Mouse (Mus musculus): ENCODE measurements around the gene Egf. TPM values are rescaled to one million over a fixed set of nuclear protein-coding genes. Genes with fewer than 3 reads are reported as not detected.
A peak's percentile ranks its signal among the peaks of the same experiment; 100 is the strongest.

Gene Egf
- polyA plus RNA-seq, 2 experiments = 1.9 to 3.7 TPM

- Histone ChIP-seq H3K4me3 (replicated peaks; ENCODE audit: low read length) (no peak overlapping the region), H3K27ac (replicated peaks; ENCODE audit: low read depth, low read length) (no peak overlapping the region), H3K4me2 (replicated peaks; ENCODE audit: low read depth, low read length, severe bottlenecking) (no peak overlapping the region), H3K9ac (ENCODE audit: low read depth, low read length, severe bottlenecking) (no peak overlapping the region), H3K4me1 (ENCODE audit: control insufficient read depth, insufficient read depth, low read length) (no peaks in the 10 kb centered on the region), H3K27me3 (ENCODE audit: control insufficient read depth, insufficient read depth, low read length) (no peaks in the 10 kb centered on the region), H3K9me3 (ENCODE audit: control insufficient read depth, low read length) (no peaks in the 10 kb centered on the region), H3K36me3 (ENCODE audit: control insufficient read depth, insufficient read depth, low read length) (no peaks in the 10 kb centered on the region)
- ATAC-seq (ENCODE audit: low FRiP score, low read depth) = no peak
- no peak for TF ChIP-seq POLR2A (IDR thresholded peaks at IDR 0.05; ENCODE audit: borderline replicate concordance, extremely low read depth, insufficient read depth, insufficient read length)
- DNase-seq (ENCODE audit: low spot score) = no peak
- WGBS = 82% methylated on average over 6 of the region's 6 CpGs
Measured at GRCm38 (mm10) chr3:129731636-129732035, 23.5 kb downstream of the Egf start.

GRCm38 (mm10) chr3:129730426-129730825, 24.7 kb downstream of the Egf start:
- Histone ChIP-seq H3K9ac (ENCODE audit: low read depth, low read length, severe bottlenecking) (no peak overlapping the region), H3K9me3 (ENCODE audit: control insufficient read depth, low read length) (no peaks in the 10 kb centered on the region), H3K4me2 (replicated peaks; ENCODE audit: low read depth, low read length, severe bottlenecking) (no peak overlapping the region), H3K27me3 (ENCODE audit: control insufficient read depth, insufficient read depth, low read length) (no peaks in the 10 kb centered on the region), H3K4me3 (replicated peaks; ENCODE audit: low read length) (no peak overlapping the region), H3K4me1 (ENCODE audit: control insufficient read depth, insufficient read depth, low read length) (no peaks in the 10 kb centered on the region), H3K27ac (replicated peaks; ENCODE audit: low read depth, low read length) (no peak overlapping the region), H3K36me3 (ENCODE audit: control insufficient read depth, insufficient read depth, low read length) (no peaks in the 10 kb centered on the region)
- ATAC-seq (ENCODE audit: low FRiP score, low read depth) = no peak
- DNase-seq (ENCODE audit: low spot score) = no peak
- WGBS = 22% methylated on average over 8 of the region's 8 CpGs
- no peak for TF ChIP-seq POLR2A (IDR thresholded peaks at IDR 0.05; ENCODE audit: borderline replicate concordance, extremely low read depth, insufficient read depth, insufficient read length)

- Histone ChIP-seq H3K36me3 (ENCODE audit: control insufficient read depth, insufficient read depth, low read length) (no peaks in the 10 kb centered on the region), H3K9me3 (ENCODE audit: control insufficient read depth, low read length) (no peaks in the 10 kb centered on the region), H3K4me3 (replicated peaks; ENCODE audit: low read length) (no peak overlapping the region), H3K4me1 (ENCODE audit: control insufficient read depth, insufficient read depth, low read length) (no peaks in the 10 kb centered on the region), H3K27ac (replicated peaks; ENCODE audit: low read depth, low read length) (no peak overlapping the region), H3K4me2 (replicated peaks; ENCODE audit: low read depth, low read length, severe bottlenecking) (no peak overlapping the region), H3K27me3 (ENCODE audit: control insufficient read depth, insufficient read depth, low read length) (no peaks in the 10 kb centered on the region), H3K9ac (ENCODE audit: low read depth, low read length, severe bottlenecking) (no peak overlapping the region)
- ATAC-seq (ENCODE audit: low FRiP score, low read depth) (no peak), DNase-seq (ENCODE audit: low spot score) (no peak)
- 72% methylated on average over 5 of the region's 5 CpGs for WGBS
- TF ChIP-seq POLR2A (IDR thresholded peaks at IDR 0.05; ENCODE audit: borderline replicate concordance, extremely low read depth, insufficient read depth, insufficient read length) = no peak
Measured at GRCm38 (mm10) chr3:129729916-129730315, 25.2 kb downstream of the Egf start.

- Histone ChIP-seq H3K4me3 (replicated peaks; ENCODE audit: low read length) (peak overlapping the region; percentile 56), H3K36me3 (ENCODE audit: control insufficient read depth, insufficient read depth, low read length) (no peaks in the 10 kb centered on the region), H3K9me3 (ENCODE audit: control insufficient read depth, low read length) (no peaks in the 10 kb centered on the region), H3K9ac (ENCODE audit: low read depth, low read length, severe bottlenecking) (no peak overlapping the region), H3K27me3 (ENCODE audit: control insufficient read depth, insufficient read depth, low read length) (no peaks in the 10 kb centered on the region), H3K27ac (replicated peaks; ENCODE audit: low read depth, low read length) (no peak overlapping the region), H3K4me1 (ENCODE audit: control insufficient read depth, insufficient read depth, low read length) (peaks cover 3% of the 10 kb centered on the region), H3K4me2 (replicated peaks; ENCODE audit: low read depth, low read length, severe bottlenecking) (peak overlapping the region; percentile 43)
- DNase-seq (ENCODE audit: low spot score) = no peak
- 54% methylated on average over 5 of the region's 5 CpGs for WGBS
- peak; percentile 7; the same call in 1 of the 2 replicates for ATAC-seq (ENCODE audit: low FRiP score, low read depth)
- TF ChIP-seq POLR2A (IDR thresholded peaks at IDR 0.05; ENCODE audit: borderline replicate concordance, extremely low read depth, insufficient read depth, insufficient read length) = no peak
Measured at GRCm38 (mm10) chr3:129725592-129725991, 29.5 kb downstream of the Egf start.

DNA sequence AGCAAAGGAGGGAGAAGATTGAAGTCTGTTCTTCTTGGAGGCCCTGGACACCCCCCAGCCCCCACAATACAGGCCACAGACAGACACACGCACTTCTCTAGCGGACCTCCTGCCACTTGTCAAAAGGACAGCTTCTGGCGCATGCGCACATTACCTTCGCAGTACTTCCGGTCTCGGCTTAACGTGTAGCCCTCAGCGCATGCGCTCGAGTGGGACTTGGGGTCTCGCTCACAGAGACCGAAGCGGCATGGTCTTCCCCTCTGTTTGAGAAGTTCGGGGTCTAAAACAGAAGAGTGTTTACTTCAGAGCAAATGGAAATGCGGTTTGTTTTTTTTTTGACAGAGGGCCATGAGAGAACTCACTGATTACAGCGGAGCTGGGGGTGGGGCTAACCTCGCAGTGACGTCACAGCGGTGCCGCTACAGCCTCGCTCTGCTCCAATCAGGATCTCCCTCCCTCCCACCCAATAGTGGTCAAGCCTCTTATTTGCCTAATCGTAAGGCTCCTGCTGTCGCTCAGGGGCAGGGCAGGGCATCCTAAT, 30.1 kb downstream of the Egf start:
- ATAC-seq (ENCODE audit: low FRiP score, low read depth) (peak; percentile 97), DNase-seq (ENCODE audit: low spot score) (peak; percentile 96)
- TF ChIP-seq POLR2A (IDR thresholded peaks at IDR 0.05; ENCODE audit: borderline replicate concordance, extremely low read depth, insufficient read depth, insufficient read length) = peak; percentile 20; the same call in 1 of the 2 replicates
- H3K4me3 ChIP-seq (replicated peaks; ENCODE audit: low read length) = peak overlapping the region; percentile 56
- peak overlapping the region; percentile 59 for H3K9ac ChIP-seq (ENCODE audit: low read depth, low read length, severe bottlenecking)
- peaks cover 3% of the 10 kb centered on the region for H3K4me1 ChIP-seq (ENCODE audit: control insufficient read depth, insufficient read depth, low read length)
- peak overlapping the region; percentile 77 for H3K27ac ChIP-seq (replicated peaks; ENCODE audit: low read depth, low read length)
- WGBS = under 1% methylated on average over 24 of the region's 24 CpGs
- H3K4me2 ChIP-seq (replicated peaks; ENCODE audit: low read depth, low read length, severe bottlenecking) = peak overlapping the region; percentile 80
- no peaks in the 10 kb centered on the region for H3K9me3 ChIP-seq (ENCODE audit: control insufficient read depth, low read length)
- no peaks in the 10 kb centered on the region for H3K27me3 ChIP-seq (ENCODE audit: control insufficient read depth, insufficient read depth, low read length)
- no peaks in the 10 kb centered on the region for H3K36me3 ChIP-seq (ENCODE audit: control insufficient read depth, insufficient read depth, low read length)
